Mouse (Mus musculus) thymus, adult 2 months (tissue): ENCODE results near the gene Gpr27.

Source experiments
- CTCF ChIP-seq: fragments of 200-500 bp; IDR thresholded peaks from 2 replicates; pipeline ENCODE4 v1.5.1; 2012; ENCODE audit warnings: mild to moderate bottlenecking, control low read depth, low read length, moderate library complexity, borderline replicate concordance; ENCODE audit not compliant: control insufficient read depth, poor library complexity, insufficient read depth; ENCODE audit errors: extremely low read depth
- POLR2A ChIP-seq: fragments of 200-500 bp; IDR thresholded peaks from 2 replicates; pipeline ENCODE4 v1.6.1; 2012; ENCODE audit warnings: mild to moderate bottlenecking, low read length, control low read depth, moderate library complexity; ENCODE audit not compliant: control insufficient read depth, poor library complexity, insufficient read depth; ENCODE audit errors: extremely low read depth

DNA sequence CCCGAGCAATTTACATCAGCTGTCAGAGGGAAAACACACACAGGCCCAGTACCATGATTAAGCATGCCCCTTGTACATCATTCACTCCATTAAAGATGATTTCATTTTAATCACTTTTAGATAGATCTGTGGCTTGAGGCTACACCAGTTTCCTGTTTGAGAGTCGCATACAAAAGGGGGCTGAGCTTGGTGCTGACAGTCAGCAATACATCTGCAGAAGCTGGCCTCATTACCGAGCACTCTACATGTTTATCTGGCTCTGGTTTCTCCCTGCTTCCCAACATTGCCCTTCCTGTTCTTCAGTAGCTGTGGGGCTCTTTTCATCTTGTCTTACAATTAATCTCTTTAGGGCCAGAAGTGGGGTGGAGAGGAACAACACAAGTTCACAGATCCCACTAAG is 32.0 kb upstream of the Gpr27 start:
- TF ChIP-seq CTCF (no peak), POLR2A (no peak)
